Mouse (Mus musculus) neural tube, embryonic 11.5 days (tissue): ENCODE results near the gene 1700067P10Rik. TPM values are rescaled to one million over a fixed set of nuclear protein-coding genes. Genes with fewer than 3 reads are reported as not detected.

Experiments
- ATAC-seq: fragments of 200-750 bp; cut with Nextera tagmentation; 2 replicates; pipeline ENCODE4 v1.8.0; 2017; ENCODE audit warnings: moderate number of reproducible peaks, mild to moderate bottlenecking, moderate TSS enrichment, moderate library complexity; ENCODE audit not compliant: insufficient read depth, low FRiP score, low TSS enrichment
- DNase-seq: peaks from one replicate; pipeline ENCODE4 v3.0.0-alpha.2; 2015; ENCODE audit warnings: low spot score
- H3K27ac ChIP-seq: fragments of 300-500 bp; sonication (generic); 2 replicates; pipeline ENCODE4 v1.5.1; 2014; ENCODE audit warnings: low read depth, mild to moderate bottlenecking, low read length
- H3K27me3 ChIP-seq: fragments of 300-500 bp; sonication (generic); 2 replicates; pipeline ENCODE4 v1.6.1; 2014; ENCODE audit warnings: mild to moderate bottlenecking, low read length, mixed read lengths; ENCODE audit not compliant: control insufficient read depth, insufficient read depth
- H3K36me3 ChIP-seq: fragments of 300-500 bp; sonication (generic); 2 replicates; pipeline ENCODE4 v1.6.1; 2014; ENCODE audit warnings: mild to moderate bottlenecking, low read length, moderate library complexity, mixed read lengths; ENCODE audit not compliant: control insufficient read depth, insufficient read depth
- H3K4me1 ChIP-seq: fragments of 300-500 bp; sonication (generic); 2 replicates; pipeline ENCODE4 v1.6.1; 2014; ENCODE audit warnings: low read length, mixed read lengths; ENCODE audit not compliant: control insufficient read depth, insufficient read depth
- H3K4me2 ChIP-seq: fragments of 300-500 bp; sonication (generic); 2 replicates; pipeline ENCODE4 v1.6.1; 2014; ENCODE audit warnings: low read depth, mild to moderate bottlenecking, moderate library complexity
- H3K4me3 ChIP-seq: fragments of 300-500 bp; sonication (generic); 2 replicates; pipeline ENCODE4 v1.5.1; 2014; ENCODE audit warnings: low read depth, low read length
- H3K9ac ChIP-seq: fragments of 300-500 bp; sonication (generic); 2 replicates; pipeline ENCODE4 v1.6.1; 2014; ENCODE audit warnings: mild to moderate bottlenecking, low read length
- H3K9me3 ChIP-seq: fragments of 300-500 bp; sonication (generic); 2 replicates; pipeline ENCODE4 v1.6.1; 2016; ENCODE audit warnings: low read length; ENCODE audit not compliant: control insufficient read depth
- WGBS: fragments of 180-500 bp; shearing (Covaris S2); extraction: QIAGEN DNeasy Blood & Tissue Kit; methylation state at CpG from one replicate; pipeline ENCODE4 v1.1.7; 2014; 5-methylcytosine and 5-hydroxymethylcytosine counted together
- polyA plus RNA-seq: library from polyadenylated mRNA; unstranded; fragments of >200 nt; fragmentation: Nextera tagmentation; extraction: Ambion mirVana; gene quantifications from 2 replicates; pipeline ENCODE4 v1.2.1, GENCODE M21; 2014

1700067P10Rik gene
- polyA plus RNA-seq, 1 experiment from 2014 or later: not detected

DNA sequence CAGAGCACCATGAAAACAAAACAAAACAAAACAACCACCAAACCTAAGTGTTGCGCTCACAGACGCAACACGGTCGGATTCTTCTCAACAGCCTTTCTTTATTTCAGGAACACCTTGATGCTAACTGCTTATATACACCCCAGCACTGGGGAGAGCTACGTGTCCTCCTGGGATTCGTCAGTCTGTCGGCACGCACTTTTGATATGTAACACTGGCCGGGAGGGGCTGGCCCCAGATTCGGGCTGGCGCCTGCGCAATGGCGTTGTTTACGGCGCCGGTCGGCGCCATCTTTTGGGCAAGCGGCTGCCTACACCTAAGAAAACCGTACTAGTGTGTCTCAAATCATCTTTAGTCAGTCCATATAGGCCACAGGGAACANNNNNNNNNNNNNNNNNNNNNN, 31.3 kb downstream of the 1700067P10Rik start:
- Histone ChIP-seq H3K4me3 (no peak overlapping the region), H3K27ac (no peak overlapping the region), H3K9me3 (no peaks in the 10 kb centered on the region), H3K36me3 (no peaks in the 10 kb centered on the region), H3K4me1 (no peaks in the 10 kb centered on the region), H3K9ac (no peak overlapping the region), H3K4me2 (no peak overlapping the region), H3K27me3 (no peaks in the 10 kb centered on the region)
- no peak for ATAC-seq
- DNase-seq: no peak
- WGBS: 93% methylated on average over 20 of the region's 20 CpGs

- H3K4me2 ChIP-seq: no peak overlapping the region
- no peaks in the 10 kb centered on the region for H3K27me3 ChIP-seq
- no peak for DNase-seq
- H3K36me3 ChIP-seq: no peaks in the 10 kb centered on the region
- H3K27ac ChIP-seq: no peak overlapping the region
- no peak for ATAC-seq
- H3K4me1 ChIP-seq: no peaks in the 10 kb centered on the region
- H3K4me3 ChIP-seq: no peak overlapping the region
- H3K9me3 ChIP-seq: no peaks in the 10 kb centered on the region
- WGBS: 84% methylated on average over 2 of the region's 2 CpGs
- no peak overlapping the region for H3K9ac ChIP-seq
Measured at GRCm38 (mm10) chr17:48132810-48133209, 43.7 kb downstream of the 1700067P10Rik start.

Other genes starting within 250 kb of the 1700067P10Rik start
- 34.5 and 35.8 TPM in 2 replicates for gene Foxp4, start 164.7 kb upstream of the 1700067P10Rik start, polyA plus RNA-seq
- not detected in 2 replicates for gene 1700122O11Rik, start 51.0 kb upstream of the 1700067P10Rik start, polyA plus RNA-seq
- not detected in 2 replicates for gene 9830107B12Rik, start 56.9 kb downstream of the 1700067P10Rik start, polyA plus RNA-seq
- gene A530064D06Rik, start 78.0 kb downstream of the 1700067P10Rik start, polyA plus RNA-seq: not detected in 2 replicates
- 0.07 TPM in 1 of 2 replicates, not detected in the other for gene Trem1, start 143.4 kb downstream of the 1700067P10Rik start, polyA plus RNA-seq
- not detected in 2 replicates for gene Trem3, start 158.5 kb downstream of the 1700067P10Rik start, polyA plus RNA-seq
- 0.18 and 0.25 TPM in 2 replicates for gene Treml4, start 175.0 kb downstream of the 1700067P10Rik start, polyA plus RNA-seq
- 0.11 and 0.26 TPM in 2 replicates for gene Treml2, start 210.2 kb downstream of the 1700067P10Rik start, polyA plus RNA-seq
- 0.08 TPM in 1 of 2 replicates, not detected in the other for gene B430306N03Rik, start 226.8 kb downstream of the 1700067P10Rik start, polyA plus RNA-seq